Mouse (Mus musculus) CH12.LX (cell line): ENCODE measurements around the gene Ttn. TPM values are rescaled to one million over a fixed set of nuclear protein-coding genes. Genes with fewer than 3 reads are reported as not detected.

Experiments used
- DNase-seq: peaks from one replicate; pipeline ENCODE4 v3.0.0-alpha.2; 2013; ENCODE audit errors: extremely low read depth
- H3K27ac ChIP-seq: 2 replicates; pipeline ENCODE4 v1.5.1; 2012; ENCODE audit warnings: low read depth, mild to moderate bottlenecking, control low read depth, moderate library complexity; ENCODE audit not compliant: insufficient read depth
- H3K27me3 ChIP-seq: replicated peaks from 2 replicates; pipeline ENCODE3; 2012; ENCODE audit warnings: inconsistent platforms
- H3K36me3 ChIP-seq, 2 experiments: replicated peaks in 1 of 2; 2 replicates each; pipeline versions ENCODE3 to v1.6.1; 2012; ENCODE audit warnings: inconsistent platforms in 1 of 2, low read length in 1 of 2, mild to moderate bottlenecking in 1 of 2, mixed read lengths in 1 of 2, moderate library complexity in 1 of 2; ENCODE audit not compliant: control insufficient read depth in 1 of 2, insufficient read depth in 1 of 2
- H3K4me1 ChIP-seq, 2 experiments: 2 replicates each; pipeline ENCODE4 v1.6.1; 2012; ENCODE audit warnings: inconsistent platforms in 1 of 2, moderate library complexity in 1 of 2; ENCODE audit not compliant: insufficient read depth in 2 of 2, control insufficient read depth in 1 of 2
- H3K4me2 ChIP-seq: 2 replicates; pipeline ENCODE4 v1.6.1; 2012; ENCODE audit warnings: low read depth, mild to moderate bottlenecking, control low read depth; ENCODE audit not compliant: poor library complexity, insufficient read depth, severe bottlenecking
- H3K4me3 ChIP-seq, 3 experiments: fragments of 150-350 bp in 1 of 3; sonication (generic) in 1 of 3; replicated peaks in 1 of 3; 2 replicates each; pipeline versions ENCODE3 to v1.5.1; 2011 to 2012; ENCODE audit warnings: low read depth in 2 of 3, low read length in 2 of 3, mild to moderate bottlenecking in 2 of 3, moderate library complexity in 2 of 3, control low read depth in 1 of 3, improper control_type of control experiment in 1 of 3, inconsistent platforms in 1 of 3, mixed read lengths in 1 of 3; ENCODE audit not compliant: poor library complexity in 1 of 3
- H3K79me2 ChIP-seq: replicated peaks from 2 replicates; pipeline ENCODE4 v1.6.1; 2012; ENCODE audit warnings: mild to moderate bottlenecking, moderate library complexity; ENCODE audit not compliant: control insufficient read depth, poor library complexity, insufficient read depth, severe bottlenecking; ENCODE audit errors: extremely low read depth
- H3K9ac ChIP-seq: 2 replicates; pipeline ENCODE4 v1.6.1; 2012; ENCODE audit warnings: low read depth, mild to moderate bottlenecking, control low read depth, moderate library complexity; ENCODE audit not compliant: insufficient read depth
- H3K9me3 ChIP-seq: replicated peaks from 2 replicates; pipeline ENCODE3; 2012; ENCODE audit warnings: low read length, inconsistent platforms, mixed read lengths
- BHLHE40 ChIP-seq: IDR thresholded peaks from 2 replicates; pipeline ENCODE4 v1.6.1; 2011; ENCODE audit warnings: mild to moderate bottlenecking, low read depth, low read length, improper control_type of control experiment
- CTCF ChIP-seq, 2 experiments: IDR thresholded peaks in 1 of 2; conservative IDR thresholded peaks in 1 of 2; 2 replicates each; pipeline ENCODE4 v1.5.1; 2011 to 2012; ENCODE audit warnings: low read depth in 2 of 2, low read length in 2 of 2, improper control_type of control experiment in 1 of 2, inconsistent platforms in 1 of 2, mild to moderate bottlenecking in 1 of 2, moderate library complexity in 1 of 2
- E2F4 ChIP-seq: IDR thresholded peaks from 2 replicates; pipeline ENCODE4 v1.6.1; 2011; ENCODE audit warnings: low read depth, low read length, improper control_type of control experiment; ENCODE audit not compliant: insufficient replicate concordance
- ETS1 ChIP-seq: conservative IDR thresholded peaks from 2 replicates; pipeline ENCODE4 v1.6.1; 2012; ENCODE audit warnings: low read depth, mild to moderate bottlenecking, inconsistent platforms, low read length, improper control_type of control experiment, moderate library complexity
- HCFC1 ChIP-seq: IDR thresholded peaks from 2 replicates; pipeline ENCODE4 v1.6.1; 2012; ENCODE audit warnings: low read depth, mild to moderate bottlenecking, inconsistent platforms, low read length, improper control_type of control experiment
- IRF4 ChIP-seq: IDR thresholded peaks from 2 replicates; pipeline ENCODE4 v1.6.1; 2014; ENCODE audit warnings: low read depth, mild to moderate bottlenecking, inconsistent platforms, low read length, improper control_type of control experiment
- JUN ChIP-seq: IDR thresholded peaks from 2 replicates; pipeline ENCODE4 v1.6.1; 2011; ENCODE audit warnings: low read depth, mild to moderate bottlenecking, low read length, improper control_type of control experiment, moderate library complexity; ENCODE audit not compliant: insufficient read depth
- JUND ChIP-seq: conservative IDR thresholded peaks from 2 replicates; pipeline ENCODE4 v1.6.1; 2011; ENCODE audit warnings: low read depth, low read length, improper control_type of control experiment
- KAT2A ChIP-seq: IDR thresholded peaks from 2 replicates; pipeline ENCODE4 v1.6.1; 2012; ENCODE audit warnings: low read length, improper control_type of control experiment, inconsistent platforms; ENCODE audit not compliant: insufficient replicate concordance
- MAFK ChIP-seq: IDR thresholded peaks from 2 replicates; pipeline ENCODE4 v1.6.1; 2011; ENCODE audit warnings: low read length, improper control_type of control experiment; ENCODE audit not compliant: insufficient replicate concordance
- MAX ChIP-seq: IDR thresholded peaks from 2 replicates; pipeline ENCODE4 v1.6.1; 2011; ENCODE audit warnings: low read length, improper control_type of control experiment
- MAZ ChIP-seq: IDR thresholded peaks from 2 replicates; pipeline ENCODE4 v1.6.1; 2012; ENCODE audit warnings: low read depth, mild to moderate bottlenecking, inconsistent platforms, low read length, improper control_type of control experiment, moderate library complexity
- MEF2A ChIP-seq: IDR thresholded peaks from 2 replicates; pipeline ENCODE4 v1.6.1; 2014; ENCODE audit warnings: low read depth, mild to moderate bottlenecking, inconsistent platforms, low read length, improper control_type of control experiment, borderline replicate concordance
- MYC ChIP-seq: IDR thresholded peaks from 2 replicates; pipeline ENCODE4 v1.6.1; 2011; ENCODE audit warnings: low read depth, mild to moderate bottlenecking, improper control_type of control experiment, low read length
- PAX5 ChIP-seq: IDR thresholded peaks from 2 replicates; pipeline ENCODE4 v1.6.1; 2012; ENCODE audit warnings: low read length, inconsistent platforms, mixed read lengths
- POLR2A ChIP-seq: IDR thresholded peaks from 2 replicates; pipeline ENCODE4 v1.6.1; 2011; ENCODE audit warnings: low read depth, mild to moderate bottlenecking, improper control_type of control experiment, low read length
- POLR2AphosphoS2 ChIP-seq: IDR thresholded peaks from 2 replicates; pipeline ENCODE4 v1.6.1; 2011; ENCODE audit warnings: low read depth, low read length, improper control_type of control experiment
- RAD21 ChIP-seq: IDR thresholded peaks from 2 replicates; pipeline ENCODE4 v1.6.1; 2011; ENCODE audit warnings: low read depth, mild to moderate bottlenecking, low read length, improper control_type of control experiment, moderate library complexity
- RCOR1 ChIP-seq: conservative IDR thresholded peaks from 2 replicates; pipeline ENCODE4 v1.6.1; 2012; ENCODE audit warnings: low read depth, mild to moderate bottlenecking, inconsistent platforms, low read length, improper control_type of control experiment
- SIN3A ChIP-seq: IDR thresholded peaks from 2 replicates; pipeline ENCODE4 v1.6.1; 2012; ENCODE audit warnings: low read length, improper control_type of control experiment, inconsistent platforms
- SMC3 ChIP-seq: IDR thresholded peaks from 2 replicates; pipeline ENCODE4 v1.6.1; 2011; ENCODE audit warnings: low read depth, low read length, improper control_type of control experiment
- TBP ChIP-seq: conservative IDR thresholded peaks from 2 replicates; pipeline ENCODE4 v1.6.1; 2011; ENCODE audit warnings: low read depth, low read length, improper control_type of control experiment
- USF1 ChIP-seq: IDR thresholded peaks from 2 replicates; pipeline ENCODE4 v1.6.1; 2014; ENCODE audit warnings: low read depth, mild to moderate bottlenecking, inconsistent platforms, low read length, improper control_type of control experiment
- USF2 ChIP-seq: conservative IDR thresholded peaks from 2 replicates; pipeline ENCODE4 v1.6.1; 2011; ENCODE audit warnings: low read depth, low read length, improper control_type of control experiment
- ZC3H11A ChIP-seq: IDR thresholded peaks from 2 replicates; pipeline ENCODE4 v1.6.1; 2012; ENCODE audit warnings: low read depth, mild to moderate bottlenecking, inconsistent platforms, low read length, improper control_type of control experiment
- ZKSCAN1 ChIP-seq: IDR thresholded peaks from 2 replicates; pipeline ENCODE4 v1.6.1; 2012; ENCODE audit warnings: low read depth, inconsistent platforms, low read length, improper control_type of control experiment, borderline replicate concordance
- ZNF384 ChIP-seq: IDR thresholded peaks from 2 replicates; pipeline ENCODE4 v1.6.1; 2012; ENCODE audit warnings: low read depth, low read length, improper control_type of control experiment, inconsistent platforms
- dilution Hi-C: fragments of 300-500 bp; cut with MboI; formaldehyde crosslinking; loops from 2 replicates; pipeline ENCODE4 v1.14.3; 2020; ENCODE audit warnings: low sequenced_read_pairs; ENCODE audit not compliant: extremely low pct_unique_long_range_greater_than_20kb, extremely low pct_ligation_motif_present
- in situ Hi-C: fragments of 300-500 bp; cut with MboI; formaldehyde crosslinking; loops from 3 replicates; pipeline ENCODE4 v1.14.3; 2019; ENCODE audit warnings: low sequenced_read_pairs, low pct_ligation_motif_present, low pct_unique_long_range_greater_than_20kb, mixed read lengths
- polyA plus RNA-seq: library from polyadenylated mRNA; unstranded; fragments of >175 nt; gene quantifications from 2 replicates; pipeline ENCODE4 v1.2.1, GENCODE M21; 2012; ENCODE audit warnings: low read depth; ENCODE audit not compliant: insufficient read length
- total RNA-seq, 2 experiments: library from RNA; depleted of rRNA; stranded (reverse); fragments of 300-350 nt in 1 of 2; fragments of >200 nt in 1 of 2; gene quantifications; 2 replicates each; pipeline ENCODE4 v1.2.3; 2012 to 2014

Ttn gene
- total and polyA plus RNA-seq, 3 experiments, result 0.23 to 4.2 (median 0.60) TPM

GRCm38 (mm10) chr2:76928298-76928697 lies 54.0 kb downstream of the Ttn start:
- Histone ChIP-seq H3K9me3 (no peaks in the 10 kb centered on the region), H3K4me1 (peaks cover 0 to 23% of the 10 kb centered on the region in 2 experiments; a peak in 2 of 4 replicates), H3K36me3 (no peaks in the 10 kb centered on the region), H3K4me3 (no peak overlapping the region), H3K79me2 (no peaks in the 10 kb centered on the region), H3K4me2 (no peak overlapping the region), H3K27ac (no peak overlapping the region), H3K27me3 (no peaks in the 10 kb centered on the region), H3K9ac (no peak overlapping the region)
- TF ChIP-seq SIN3A (no peak), MYC (no peak), POLR2A (no peak), USF1 (no peak), MEF2A (no peak), POLR2AphosphoS2 (no peak), TBP (no peak), E2F4 (no peak)
- no peak for DNase-seq
- dilution Hi-C loops (no loop called here), in situ Hi-C loops (no loop called here)

- Histone ChIP-seq H3K9me3 (no peaks in the 10 kb centered on the region), H3K4me2 (no peak overlapping the region), H3K79me2 (no peaks in the 10 kb centered on the region), H3K4me1 (peaks cover 0 to 17% of the 10 kb centered on the region in 2 experiments; a peak in 2 of 4 replicates), H3K27me3 (no peaks in the 10 kb centered on the region), H3K36me3 (no peaks in the 10 kb centered on the region), H3K27ac (no peak overlapping the region), H3K4me3 (no peak overlapping the region), H3K9ac (no peak overlapping the region)
- in situ Hi-C loops (no loop called here), dilution Hi-C loops (no loop called here)
- no peak for TF ChIP-seq MAX
- no peak for TF ChIP-seq ZC3H11A
- no peak for TF ChIP-seq ETS1
- no peak for TF ChIP-seq MAZ
- no peak for TF ChIP-seq KAT2A
- TF ChIP-seq IRF4, result no peak
- TF ChIP-seq SIN3A, result no peak
- no peak for TF ChIP-seq RCOR1
- no peak for TF ChIP-seq POLR2A
- no peak for TF ChIP-seq MEF2A
- no peak for TF ChIP-seq JUND
- TF ChIP-seq JUN, result no peak
- TF ChIP-seq SMC3, result peak; percentile 9; the same call in 1 of the 2 replicates
- TF ChIP-seq RAD21, result peak; percentile 23
- no peak for TF ChIP-seq USF2
- TF ChIP-seq MYC, result no peak
- no peak for TF ChIP-seq MAFK
- no peak for TF ChIP-seq ZNF384
- peak in 1 of 2 experiments; percentile 59; a peak in 2 of 4 replicates for TF ChIP-seq CTCF (conservative IDR thresholded peaks at IDR 0.05 in 1 of 2, IDR thresholded peaks at IDR 0.05 in 1 of 2; ENCODE audit: low read depth in 2 of 2, low read length in 2 of 2)
- no peak for TF ChIP-seq ZKSCAN1
- no peak for TF ChIP-seq PAX5
- TF ChIP-seq BHLHE40, result no peak
- TF ChIP-seq HCFC1, result no peak
- DNase-seq, result no peak
Measured at GRCm38 (mm10) chr2:76926927-76927326, 55.4 kb downstream of the Ttn start.
